Mouse (Mus musculus) midbrain, embryonic 11.5 days (tissue): ENCODE data around the gene Snx9. TPM values are rescaled to one million over a fixed set of nuclear protein-coding genes. Genes with fewer than 3 reads are reported as not detected.

Experiments used
- ATAC-seq: fragments of 200-750 bp; cut with Nextera tagmentation; 2 replicates; pipeline ENCODE4 v1.8.0; 2017; ENCODE audit warnings: moderate TSS enrichment, moderate library complexity; ENCODE audit not compliant: low FRiP score
- DNase-seq: peaks from one replicate; pipeline ENCODE4 v3.0.0; 2015; ENCODE audit warnings: low spot score; ENCODE audit errors: missing footprints
- H3K27ac ChIP-seq: fragments of 300-500 bp; sonication (generic); 2 replicates; pipeline ENCODE4 v1.5.1; 2014; ENCODE audit warnings: low read depth, low read length
- H3K27me3 ChIP-seq: fragments of 300-500 bp; sonication (generic); 2 replicates; pipeline ENCODE4 v1.6.1; 2014; ENCODE audit warnings: mild to moderate bottlenecking, low read length, moderate library complexity, mixed read lengths; ENCODE audit not compliant: control insufficient read depth, insufficient read depth
- H3K36me3 ChIP-seq: fragments of 300-500 bp; sonication (generic); 2 replicates; pipeline ENCODE4 v1.6.1; 2014; ENCODE audit warnings: mild to moderate bottlenecking, low read length, moderate library complexity, mixed read lengths; ENCODE audit not compliant: control insufficient read depth, insufficient read depth
- H3K4me1 ChIP-seq: fragments of 300-500 bp; sonication (generic); 2 replicates; pipeline ENCODE4 v1.6.1; 2014; ENCODE audit warnings: low read length; ENCODE audit not compliant: control insufficient read depth, insufficient read depth
- H3K4me2 ChIP-seq: fragments of 300-500 bp; sonication (generic); 2 replicates; pipeline ENCODE4 v1.6.1; 2014; ENCODE audit warnings: mild to moderate bottlenecking, moderate library complexity
- H3K4me3 ChIP-seq: fragments of 300-500 bp; sonication (generic); 2 replicates; pipeline ENCODE4 v1.5.1; 2014; ENCODE audit warnings: low read depth, low read length
- H3K9ac ChIP-seq: fragments of 300-500 bp; sonication (generic); 2 replicates; pipeline ENCODE4 v1.6.1; 2014; ENCODE audit warnings: low read length
- H3K9me3 ChIP-seq: fragments of 300-500 bp; sonication (generic); 2 replicates; pipeline ENCODE4 v1.6.1; 2016; ENCODE audit warnings: low read length; ENCODE audit not compliant: control insufficient read depth
- WGBS: fragments of 180-500 bp; shearing (Covaris S2); extraction: QIAGEN DNeasy Blood & Tissue Kit; methylation state at CpG from one replicate; pipeline ENCODE4 v1.1.7; 2014; 5-methylcytosine and 5-hydroxymethylcytosine counted together
- polyA plus RNA-seq: library from polyadenylated mRNA; unstranded; fragments of >200 nt; fragmentation: Nextera tagmentation; extraction: Ambion mirVana; gene quantifications from 2 replicates; pipeline ENCODE4 v1.2.1, GENCODE M21; 2014

Snx9 gene
- polyA plus RNA-seq, 1 experiment from 2014 or later = 21.7 TPM

- Histone ChIP-seq H3K4me1 (no peaks in the 10 kb centered on the region), H3K36me3 (no peaks in the 10 kb centered on the region), H3K4me2 (no peak overlapping the region), H3K4me3 (no peak overlapping the region), H3K27me3 (no peaks in the 10 kb centered on the region), H3K9me3 (no peaks in the 10 kb centered on the region), H3K27ac (no peak overlapping the region), H3K9ac (no peak overlapping the region)
- ATAC-seq (no peak), DNase-seq (peak; percentile 54)
- WGBS = 86% methylated on average over 5 of the region's 5 CpGs
These were observed 42.2 kb upstream of the Snx9 start for GRCm38 (mm10) chr17:5798900-5799299.

GRCm38 (mm10) chr17:5799396-5800021 is 41.6 kb upstream of the Snx9 start:
- H3K9me3 ChIP-seq = no peaks in the 10 kb centered on the region
- H3K9ac ChIP-seq = no peak overlapping the region
- no peaks in the 10 kb centered on the region for H3K36me3 ChIP-seq
- H3K27me3 ChIP-seq = no peaks in the 10 kb centered on the region
- no peak for ATAC-seq
- peak; percentile 33 for DNase-seq
- H3K4me1 ChIP-seq = no peaks in the 10 kb centered on the region
- H3K4me2 ChIP-seq = no peak overlapping the region
- no peak overlapping the region for H3K4me3 ChIP-seq
- WGBS = 87% methylated on average over 17 of the region's 17 CpGs
- no peak overlapping the region for H3K27ac ChIP-seq

- no peak overlapping the region for H3K27ac ChIP-seq
- no peaks in the 10 kb centered on the region for H3K9me3 ChIP-seq
- DNase-seq (peak; percentile 37), ATAC-seq (no peak)
- 95% methylated on average over 2 of the region's 2 CpGs for WGBS
- no peaks in the 10 kb centered on the region for H3K36me3 ChIP-seq
- no peak overlapping the region for H3K9ac ChIP-seq
- H3K4me2 ChIP-seq = no peak overlapping the region
- H3K27me3 ChIP-seq = no peaks in the 10 kb centered on the region
- no peak overlapping the region for H3K4me3 ChIP-seq
- no peaks in the 10 kb centered on the region for H3K4me1 ChIP-seq
These were observed 40.9 kb upstream of the Snx9 start for GRCm38 (mm10) chr17:5800254-5800653.

GRCm38 (mm10) chr17:5800824-5801560 is 40.1 kb upstream of the Snx9 start:
- Histone ChIP-seq H3K27me3 (no peaks in the 10 kb centered on the region), H3K4me1 (no peaks in the 10 kb centered on the region), H3K36me3 (no peaks in the 10 kb centered on the region), H3K4me3 (no peak overlapping the region), H3K4me2 (no peak overlapping the region), H3K27ac (no peak overlapping the region), H3K9ac (no peak overlapping the region), H3K9me3 (no peaks in the 10 kb centered on the region)
- DNase-seq = no peak
- no peak for ATAC-seq
- 71% methylated on average over 7 of the region's 7 CpGs for WGBS

- ATAC-seq (no peak), DNase-seq (peak; percentile 78)
- Histone ChIP-seq H3K27ac (no peak overlapping the region), H3K4me2 (no peak overlapping the region), H3K36me3 (no peaks in the 10 kb centered on the region), H3K27me3 (no peaks in the 10 kb centered on the region), H3K4me3 (no peak overlapping the region), H3K4me1 (no peaks in the 10 kb centered on the region), H3K9ac (no peak overlapping the region), H3K9me3 (no peaks in the 10 kb centered on the region)
- 78% methylated on average over 17 of the region's 17 CpGs for WGBS
These were observed 39.1 kb upstream of the Snx9 start for GRCm38 (mm10) chr17:5801761-5802655.

GRCm38 (mm10) chr17:5802656-5802955 is 38.5 kb upstream of the Snx9 start:
- ATAC-seq = no peak
- Histone ChIP-seq H3K9me3 (no peaks in the 10 kb centered on the region), H3K27me3 (no peaks in the 10 kb centered on the region), H3K4me3 (no peak overlapping the region), H3K4me2 (no peak overlapping the region), H3K9ac (no peak overlapping the region), H3K27ac (no peak overlapping the region), H3K4me1 (no peaks in the 10 kb centered on the region), H3K36me3 (no peaks in the 10 kb centered on the region)
- DNase-seq = peak; percentile 73
- WGBS = 85% methylated on average over 5 of the region's 5 CpGs

- ATAC-seq (no peak), DNase-seq (no peak)
- 89% methylated on average over 10 of the region's 10 CpGs for WGBS
- Histone ChIP-seq H3K9me3 (no peaks in the 10 kb centered on the region), H3K4me1 (no peaks in the 10 kb centered on the region), H3K27me3 (no peaks in the 10 kb centered on the region), H3K4me2 (no peak overlapping the region), H3K36me3 (no peaks in the 10 kb centered on the region), H3K27ac (no peak overlapping the region), H3K9ac (no peak overlapping the region), H3K4me3 (no peak overlapping the region)
These were observed 37.7 kb upstream of the Snx9 start for GRCm38 (mm10) chr17:5803229-5804012.

- WGBS = 87% methylated on average over 12 of the region's 12 CpGs
- H3K4me3 ChIP-seq = no peak overlapping the region
- H3K27ac ChIP-seq = no peak overlapping the region
- H3K36me3 ChIP-seq = no peaks in the 10 kb centered on the region
- H3K4me1 ChIP-seq = no peaks in the 10 kb centered on the region
- no peaks in the 10 kb centered on the region for H3K9me3 ChIP-seq
- ATAC-seq (no peak), DNase-seq (no peak)
- no peaks in the 10 kb centered on the region for H3K27me3 ChIP-seq
- no peak overlapping the region for H3K4me2 ChIP-seq
- H3K9ac ChIP-seq = no peak overlapping the region
These were observed 36.6 kb upstream of the Snx9 start for GRCm38 (mm10) chr17:5804370-5805150.
